Mouse (Mus musculus): Measurements from ENCODE around the gene Ncam2. TPM values are rescaled to one million over a fixed set of nuclear protein-coding genes. Genes with fewer than 3 reads are reported as not detected.

Gene Ncam2
- total RNA-seq, 1 experiment, result 0.13 TPM

DNA sequence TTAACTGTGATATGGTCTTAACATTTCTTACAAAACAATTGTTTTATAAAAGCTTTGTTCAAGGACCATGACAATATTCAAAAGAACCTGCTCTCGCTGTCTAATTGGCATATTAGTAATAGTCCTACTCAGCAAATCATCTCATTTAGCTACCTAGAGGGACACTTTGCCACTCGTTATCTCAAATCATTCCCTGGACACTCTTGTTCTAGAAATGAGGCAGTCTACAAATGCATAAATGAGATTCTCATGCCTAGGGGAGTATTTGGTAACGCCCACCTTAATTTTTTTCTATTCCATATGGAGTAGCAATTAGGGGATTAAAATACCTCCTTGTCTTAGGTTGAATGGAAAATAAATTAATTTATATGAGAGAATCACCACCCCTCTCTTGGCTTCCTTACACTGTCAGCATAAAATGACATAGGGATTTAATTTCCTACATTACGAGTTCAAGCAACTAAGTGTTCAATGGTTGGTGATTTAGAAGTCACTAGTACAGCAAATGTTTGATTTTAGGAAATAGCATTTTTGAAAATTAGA lies 387.1 kb downstream of the Ncam2 start:
- TF ChIP-seq ZNF384 (IDR thresholded peaks at IDR 0.05; ENCODE audit: low read depth, low read length) (no peak), MAFK (IDR thresholded peaks at IDR 0.05; ENCODE audit: insufficient read depth, low read depth, low read length) (no peak), CHD2 (IDR thresholded peaks at IDR 0.05; ENCODE audit: low read depth, low read length) (no peak), ZC3H11A (IDR thresholded peaks at IDR 0.05; ENCODE audit: borderline replicate concordance, low read depth, low read length) (no peak), HCFC1 (IDR thresholded peaks at IDR 0.05; ENCODE audit: borderline replicate concordance, insufficient read depth, low read length) (no peak)
- H3K27ac ChIP-seq (ENCODE audit: insufficient read depth, low read depth, low read length, poor library complexity, severe bottlenecking), result no peak overlapping the region
- DNase-seq (ENCODE audit: low read depth, low spot score), result no peak
- H3K4me1 ChIP-seq (ENCODE audit: control insufficient read depth in 2 of 2, insufficient read depth in 2 of 2, low read length in 2 of 2, poor library complexity in 1 of 2), result no peaks in the 10 kb centered on the region
- no peak overlapping the region for H3K9ac ChIP-seq (ENCODE audit: insufficient read depth, low read depth, low read length, poor library complexity, severe bottlenecking)
- in situ Hi-C loops (cut with MboI; ENCODE audit: low sequenced_read_pairs in 2 of 2, unreplicated experiment in 2 of 2), result no loop called here
- H3K9me3 ChIP-seq (ENCODE audit: control insufficient read depth, insufficient read depth, low read depth, low read length), result no peaks in the 10 kb centered on the region
- H3K36me3 ChIP-seq (ENCODE audit: control insufficient read depth, insufficient read depth, low read length, poor library complexity, severe bottlenecking), result no peaks in the 10 kb centered on the region
- H3K4me3 ChIP-seq (ENCODE audit: insufficient read depth in 1 of 2, low read depth in 1 of 2, low read length in 2 of 2, poor library complexity in 1 of 2, severe bottlenecking in 1 of 2), result no peak overlapping the region

DNA sequence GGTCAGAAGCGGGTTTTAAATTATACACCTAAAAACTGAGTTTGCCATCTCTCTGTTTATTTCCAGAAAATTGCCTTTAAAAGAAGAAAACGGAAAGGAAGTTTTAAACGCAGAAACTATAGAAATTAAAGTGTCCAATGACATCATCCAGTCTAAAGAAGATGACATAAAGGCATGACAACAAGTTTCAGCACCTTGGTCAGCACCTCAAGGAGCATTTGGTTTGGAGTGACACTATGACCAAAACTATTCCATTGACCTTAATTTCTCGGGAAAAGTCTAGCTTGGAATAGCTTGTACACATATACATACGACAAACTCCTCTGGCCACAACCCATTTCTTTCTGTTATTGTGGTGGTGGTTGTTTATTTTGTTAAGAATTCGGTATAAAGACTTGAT lies 422.8 kb downstream of the Ncam2 start:
- in situ Hi-C loops (cut with MboI; ENCODE audit: low sequenced_read_pairs in 2 of 2, unreplicated experiment in 2 of 2), result no loop called here
- no peak for TF ChIP-seq ZNF384 (IDR thresholded peaks at IDR 0.05; ENCODE audit: low read depth, low read length)
- TF ChIP-seq CHD2 (IDR thresholded peaks at IDR 0.05; ENCODE audit: low read depth, low read length), result no peak
- TF ChIP-seq HCFC1 (IDR thresholded peaks at IDR 0.05; ENCODE audit: borderline replicate concordance, insufficient read depth, low read length), result no peak
- no peak for TF ChIP-seq ZC3H11A (IDR thresholded peaks at IDR 0.05; ENCODE audit: borderline replicate concordance, low read depth, low read length)
- no peak for TF ChIP-seq MAFK (IDR thresholded peaks at IDR 0.05; ENCODE audit: insufficient read depth, low read depth, low read length)
- no peak overlapping the region for H3K9ac ChIP-seq (ENCODE audit: insufficient read depth, low read depth, low read length, poor library complexity, severe bottlenecking)
- H3K27ac ChIP-seq (ENCODE audit: insufficient read depth, low read depth, low read length, poor library complexity, severe bottlenecking), result no peak overlapping the region
- H3K36me3 ChIP-seq (ENCODE audit: control insufficient read depth, insufficient read depth, low read length, poor library complexity, severe bottlenecking), result no peaks in the 10 kb centered on the region
- H3K9me3 ChIP-seq (ENCODE audit: control insufficient read depth, insufficient read depth, low read depth, low read length), result no peaks in the 10 kb centered on the region
- H3K4me3 ChIP-seq (ENCODE audit: insufficient read depth in 1 of 2, low read depth in 1 of 2, low read length in 2 of 2, poor library complexity in 1 of 2, severe bottlenecking in 1 of 2), result no peak overlapping the region
- H3K4me1 ChIP-seq (ENCODE audit: control insufficient read depth in 2 of 2, insufficient read depth in 2 of 2, low read length in 2 of 2, poor library complexity in 1 of 2), result no peaks in the 10 kb centered on the region
- DNase-seq (ENCODE audit: low read depth, low spot score), result peak; percentile 59

DNA sequence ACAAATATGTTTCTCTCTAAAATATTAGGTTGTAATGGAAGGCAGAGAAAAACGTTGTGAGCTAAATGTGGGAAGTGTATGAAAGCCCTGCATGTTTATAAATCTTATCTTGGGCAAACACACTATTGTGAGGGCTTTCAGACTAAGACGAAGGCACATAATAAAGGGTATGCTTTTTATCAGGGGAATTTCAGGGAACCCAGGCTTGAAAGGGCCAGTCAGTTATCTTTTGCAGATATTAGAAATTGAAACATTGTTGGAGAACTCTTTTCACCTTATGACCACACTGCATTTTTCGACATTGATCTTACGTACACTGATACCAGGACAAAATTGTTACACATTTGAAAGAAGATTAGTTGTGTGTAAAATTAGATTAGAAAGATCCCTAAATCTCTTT lies 423.3 kb downstream of the Ncam2 start:
- DNase-seq (ENCODE audit: low read depth, low spot score), result no peak
- TF ChIP-seq CHD2 (IDR thresholded peaks at IDR 0.05; ENCODE audit: low read depth, low read length) (no peak), ZC3H11A (IDR thresholded peaks at IDR 0.05; ENCODE audit: borderline replicate concordance, low read depth, low read length) (no peak), MAFK (IDR thresholded peaks at IDR 0.05; ENCODE audit: insufficient read depth, low read depth, low read length) (no peak), ZNF384 (IDR thresholded peaks at IDR 0.05; ENCODE audit: low read depth, low read length) (no peak), HCFC1 (IDR thresholded peaks at IDR 0.05; ENCODE audit: borderline replicate concordance, insufficient read depth, low read length) (no peak)
- Histone ChIP-seq H3K4me3 (ENCODE audit: insufficient read depth in 1 of 2, low read depth in 1 of 2, low read length in 2 of 2, poor library complexity in 1 of 2, severe bottlenecking in 1 of 2) (no peak overlapping the region), H3K9me3 (ENCODE audit: control insufficient read depth, insufficient read depth, low read depth, low read length) (no peaks in the 10 kb centered on the region), H3K9ac (ENCODE audit: insufficient read depth, low read depth, low read length, poor library complexity, severe bottlenecking) (no peak overlapping the region), H3K27ac (ENCODE audit: insufficient read depth, low read depth, low read length, poor library complexity, severe bottlenecking) (no peak overlapping the region), H3K36me3 (ENCODE audit: control insufficient read depth, insufficient read depth, low read length, poor library complexity, severe bottlenecking) (no peaks in the 10 kb centered on the region), H3K4me1 (ENCODE audit: control insufficient read depth in 2 of 2, insufficient read depth in 2 of 2, low read length in 2 of 2, poor library complexity in 1 of 2) (no peaks in the 10 kb centered on the region)
- in situ Hi-C loops (cut with MboI; ENCODE audit: low sequenced_read_pairs in 2 of 2, unreplicated experiment in 2 of 2), result no loop called here

DNA sequence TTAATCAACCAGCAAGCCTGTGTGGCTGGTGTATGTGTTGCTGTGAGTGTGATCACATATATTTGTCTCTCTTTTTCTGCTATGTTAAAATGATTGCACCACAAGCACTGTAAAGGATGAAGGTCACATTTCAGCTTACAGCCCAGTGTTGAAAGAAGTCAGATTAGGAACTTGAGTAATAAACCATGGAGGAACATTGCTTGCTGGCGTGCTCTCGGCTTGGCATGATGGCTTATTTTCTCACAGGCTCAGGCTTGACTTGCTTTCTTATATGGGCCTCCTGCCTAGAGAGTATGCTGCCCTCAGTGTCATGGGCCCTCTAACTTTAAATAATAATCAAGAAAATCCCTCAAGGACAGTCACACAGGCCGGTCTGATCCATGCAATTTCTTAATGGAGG lies 449.8 kb downstream of the Ncam2 start:
- H3K9ac ChIP-seq (ENCODE audit: insufficient read depth, low read depth, low read length, poor library complexity, severe bottlenecking), result no peak overlapping the region

More for the DNA sequence above, 449.8 kb downstream of the Ncam2 start:
- in situ Hi-C loops (cut with MboI; ENCODE audit: low sequenced_read_pairs in 2 of 2, unreplicated experiment in 2 of 2), result no loop called here
- Histone ChIP-seq H3K36me3 (ENCODE audit: control insufficient read depth, insufficient read depth, low read length, poor library complexity, severe bottlenecking) (no peaks in the 10 kb centered on the region), H3K4me1 (ENCODE audit: control insufficient read depth in 2 of 2, insufficient read depth in 2 of 2, low read length in 2 of 2, poor library complexity in 1 of 2) (no peaks in the 10 kb centered on the region), H3K9me3 (ENCODE audit: control insufficient read depth, insufficient read depth, low read depth, low read length) (no peaks in the 10 kb centered on the region), H3K4me3 (ENCODE audit: insufficient read depth in 1 of 2, low read depth in 1 of 2, low read length in 2 of 2, poor library complexity in 1 of 2, severe bottlenecking in 1 of 2) (no peak overlapping the region), H3K27ac (ENCODE audit: insufficient read depth, low read depth, low read length, poor library complexity, severe bottlenecking) (no peak overlapping the region)
- DNase-seq (ENCODE audit: low read depth, low spot score), result no peak
- TF ChIP-seq HCFC1 (IDR thresholded peaks at IDR 0.05; ENCODE audit: borderline replicate concordance, insufficient read depth, low read length), result no peak
- no peak for TF ChIP-seq ZC3H11A (IDR thresholded peaks at IDR 0.05; ENCODE audit: borderline replicate concordance, low read depth, low read length)
- no peak for TF ChIP-seq ZNF384 (IDR thresholded peaks at IDR 0.05; ENCODE audit: low read depth, low read length)
- no peak for TF ChIP-seq CHD2 (IDR thresholded peaks at IDR 0.05; ENCODE audit: low read depth, low read length)
- no peak for TF ChIP-seq MAFK (IDR thresholded peaks at IDR 0.05; ENCODE audit: insufficient read depth, low read depth, low read length)

Data from ES-E14 (cell line).